Mouse (Mus musculus): ENCODE results near the gene Gm17662. TPM values are rescaled to one million over a fixed set of nuclear protein-coding genes. Genes with fewer than 3 reads are reported as not detected.

The Gm17662 gene
- polyA plus RNA-seq, 1 experiment from 2014 or later = not detected

DNA sequence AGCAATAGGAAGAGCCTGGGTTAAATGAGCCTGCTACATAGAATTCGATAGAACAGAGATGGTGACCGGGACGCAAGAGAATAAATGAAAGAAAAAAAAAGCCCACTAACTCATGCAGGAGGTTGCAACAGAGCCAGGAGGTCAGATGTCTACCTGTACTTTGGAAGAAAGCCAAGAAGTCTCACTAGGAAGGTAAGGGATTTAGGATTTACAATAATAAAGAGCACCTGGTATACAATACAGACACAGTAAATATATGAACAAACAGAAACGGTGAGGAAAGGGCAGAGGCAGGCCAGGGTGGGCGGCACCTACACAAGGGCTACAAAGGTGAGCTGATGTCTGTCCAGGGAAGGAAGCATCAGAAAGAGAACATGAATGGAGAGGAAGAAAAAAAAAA, 14.9 kb upstream of the Gm17662 start:
- Histone ChIP-seq H3K27ac (replicated peaks) (no peak overlapping the region), H3K4me2 (replicated peaks) (no peak overlapping the region), H3K36me3 (no peaks in the 10 kb centered on the region), H3K9ac (replicated peaks) (no peak overlapping the region), H3K4me1 (no peaks in the 10 kb centered on the region), H3K27me3 (no peaks in the 10 kb centered on the region), H3K9me3 (no peaks in the 10 kb centered on the region), H3K4me3 (no peak overlapping the region)
- WGBS = 86% methylated on average over 5 of the region's 5 CpGs
- no peak for ATAC-seq (ENCODE audit: low FRiP score, low read depth)

DNA sequence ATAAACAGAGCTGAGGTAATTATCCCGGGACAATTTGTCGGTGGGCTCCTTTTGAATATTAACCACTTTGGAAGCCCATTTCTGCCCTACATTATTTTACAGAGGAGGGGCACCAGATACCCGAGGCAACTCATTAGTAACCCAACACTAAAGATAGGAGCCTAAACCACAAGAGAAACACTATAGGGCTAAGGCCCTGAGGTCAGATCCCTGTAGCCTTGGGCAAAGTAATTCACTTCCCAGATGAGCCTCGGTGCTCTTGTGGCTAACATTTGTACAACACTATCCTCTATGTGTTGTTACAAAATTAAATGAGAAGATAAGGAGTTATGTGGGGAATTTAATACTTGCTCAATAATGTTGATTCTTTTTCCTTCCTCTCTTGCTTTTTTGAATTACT, 13.6 kb upstream of the Gm17662 start:
- no peak for ATAC-seq (ENCODE audit: low FRiP score, low read depth)
- Histone ChIP-seq H3K27ac (replicated peaks) (no peak overlapping the region), H3K4me1 (no peaks in the 10 kb centered on the region), H3K9ac (replicated peaks) (no peak overlapping the region), H3K9me3 (no peaks in the 10 kb centered on the region), H3K27me3 (no peaks in the 10 kb centered on the region), H3K4me3 (no peak overlapping the region), H3K36me3 (no peaks in the 10 kb centered on the region), H3K4me2 (replicated peaks) (no peak overlapping the region)
- 61% methylated on average over 4 of the region's 4 CpGs for WGBS

- no peak for ATAC-seq (ENCODE audit: low FRiP score, low read depth)
- no peak overlapping the region for H3K9ac ChIP-seq (replicated peaks)
Measured at GRCm38 (mm10) chr4:104855216-104855615, 1.9 kb upstream of the Gm17662 start.

GRCm38 (mm10) chr4:104857823-104858222, 694 bp downstream of the Gm17662 start:
- Histone ChIP-seq H3K4me3 (no peak overlapping the region), H3K4me2 (replicated peaks) (no peak overlapping the region), H3K4me1 (no peaks in the 10 kb centered on the region), H3K9me3 (no peaks in the 10 kb centered on the region), H3K27ac (replicated peaks) (no peak overlapping the region), H3K9ac (replicated peaks) (no peak overlapping the region), H3K27me3 (no peaks in the 10 kb centered on the region), H3K36me3 (no peaks in the 10 kb centered on the region)
- no peak for ATAC-seq (ENCODE audit: low FRiP score, low read depth)
- WGBS = 81% methylated on average over 4 of the region's 4 CpGs

More at GRCm38 (mm10) chr4:104855216-104855615, 1.9 kb upstream of the Gm17662 start:
- H3K27ac ChIP-seq (replicated peaks) = no peak overlapping the region
- WGBS = 78% methylated on average over 2 of the region's 2 CpGs
- no peaks in the 10 kb centered on the region for H3K9me3 ChIP-seq
- H3K4me2 ChIP-seq (replicated peaks) = no peak overlapping the region
- no peaks in the 10 kb centered on the region for H3K36me3 ChIP-seq
- no peaks in the 10 kb centered on the region for H3K27me3 ChIP-seq
- H3K4me1 ChIP-seq = no peaks in the 10 kb centered on the region
- H3K4me3 ChIP-seq = no peak overlapping the region

DNA sequence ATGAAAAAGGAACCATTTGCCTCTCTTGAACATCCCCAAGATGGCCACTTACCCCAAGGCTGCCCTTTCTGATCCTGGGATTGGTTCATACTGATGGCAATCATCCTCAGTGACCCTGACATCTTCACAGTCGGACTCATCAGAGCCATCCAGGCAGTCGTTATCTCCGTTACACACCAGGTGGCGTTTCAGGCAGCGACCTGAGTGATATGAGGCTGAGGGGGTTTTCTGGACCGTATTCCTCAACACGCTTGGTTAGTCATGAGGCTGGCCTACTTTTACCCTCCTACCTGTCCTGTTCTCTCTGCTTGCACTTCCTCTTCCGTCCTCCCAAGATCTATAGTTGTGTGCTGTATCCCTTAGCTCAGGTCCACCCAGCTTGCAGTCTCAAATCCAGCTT, 4.1 kb downstream of the Gm17662 start:
- no peak overlapping the region for H3K4me3 ChIP-seq
- H3K4me1 ChIP-seq = no peaks in the 10 kb centered on the region
- WGBS = 86% methylated on average over 8 of the region's 8 CpGs
- H3K4me2 ChIP-seq (replicated peaks) = no peak overlapping the region
- no peaks in the 10 kb centered on the region for H3K9me3 ChIP-seq
- no peak for ATAC-seq (ENCODE audit: low FRiP score, low read depth)
- H3K27me3 ChIP-seq = no peaks in the 10 kb centered on the region
- no peaks in the 10 kb centered on the region for H3K36me3 ChIP-seq
- H3K27ac ChIP-seq (replicated peaks) = no peak overlapping the region
- no peak overlapping the region for H3K9ac ChIP-seq (replicated peaks)

- no peak for ATAC-seq (ENCODE audit: low FRiP score, low read depth)
- Histone ChIP-seq H3K9ac (replicated peaks) (no peak overlapping the region), H3K36me3 (no peaks in the 10 kb centered on the region), H3K9me3 (no peaks in the 10 kb centered on the region), H3K4me3 (no peak overlapping the region), H3K4me2 (replicated peaks) (no peak overlapping the region), H3K27me3 (no peaks in the 10 kb centered on the region), H3K27ac (replicated peaks) (no peak overlapping the region), H3K4me1 (no peaks in the 10 kb centered on the region)
- 82% methylated on average over 1 of the region's 1 CpGs for WGBS
Measured at GRCm38 (mm10) chr4:104864397-104864796, 7.3 kb downstream of the Gm17662 start.

DNA sequence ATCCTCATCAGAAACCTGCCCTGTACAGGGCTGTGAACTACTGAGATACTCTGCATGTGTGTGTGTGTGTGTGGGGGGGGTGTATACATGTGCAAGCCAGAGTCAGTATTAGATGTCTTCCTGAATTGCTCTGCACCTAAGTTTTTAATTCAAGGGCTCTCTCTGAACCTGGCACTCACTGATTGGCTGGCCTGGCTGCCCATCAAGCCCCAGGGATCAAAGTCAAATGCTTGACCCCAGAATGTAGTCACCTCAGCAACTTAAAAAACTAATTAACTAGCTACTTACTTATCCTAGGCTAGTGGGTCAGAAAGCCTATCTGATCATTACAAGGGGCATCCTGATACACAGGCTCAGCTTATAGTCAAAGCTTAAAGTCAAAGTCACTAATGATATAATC, 12.5 kb downstream of the Gm17662 start:
- no peaks in the 10 kb centered on the region for H3K27me3 ChIP-seq
- H3K36me3 ChIP-seq = no peaks in the 10 kb centered on the region

DNA sequence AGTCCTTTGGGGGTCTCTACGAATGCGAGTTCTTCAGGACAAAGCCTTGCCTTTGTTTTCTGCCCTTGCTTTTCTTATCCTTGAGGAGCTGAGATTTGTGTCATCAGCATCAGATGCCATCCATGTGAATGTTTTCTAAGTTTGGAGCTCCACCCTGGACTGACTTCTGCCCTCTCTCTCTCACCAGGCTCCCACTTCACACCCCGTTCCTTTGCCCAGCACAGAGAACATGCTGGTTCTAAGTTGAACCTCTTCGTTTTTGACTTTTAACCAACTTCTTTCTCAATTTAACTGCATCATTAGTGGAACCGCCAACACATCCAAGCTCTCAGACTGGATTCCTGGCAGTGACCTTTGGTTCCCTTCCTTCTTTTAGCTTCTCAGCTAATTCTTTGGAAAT, 13.1 kb downstream of the Gm17662 start:
- no peaks in the 10 kb centered on the region for H3K27me3 ChIP-seq
- no peak overlapping the region for H3K4me2 ChIP-seq (replicated peaks)
- H3K4me1 ChIP-seq = no peaks in the 10 kb centered on the region
- no peak overlapping the region for H3K9ac ChIP-seq (replicated peaks)
- no peak overlapping the region for H3K4me3 ChIP-seq
- 91% methylated on average over 5 of the region's 5 CpGs for WGBS
- H3K9me3 ChIP-seq = no peaks in the 10 kb centered on the region
- no peaks in the 10 kb centered on the region for H3K36me3 ChIP-seq
- H3K27ac ChIP-seq (replicated peaks) = no peak overlapping the region
- no peak for ATAC-seq (ENCODE audit: low FRiP score, low read depth)

More for the DNA sequence above, 12.5 kb downstream of the Gm17662 start:
- Histone ChIP-seq H3K9ac (replicated peaks) (no peak overlapping the region), H3K27ac (replicated peaks) (no peak overlapping the region), H3K4me2 (replicated peaks) (no peak overlapping the region), H3K9me3 (no peaks in the 10 kb centered on the region), H3K4me3 (no peak overlapping the region), H3K4me1 (no peaks in the 10 kb centered on the region)
- ATAC-seq (ENCODE audit: low FRiP score, low read depth) = no peak

GRCm38 (mm10) chr4:104875832-104876231, 18.7 kb downstream of the Gm17662 start:
- Histone ChIP-seq H3K9me3 (no peaks in the 10 kb centered on the region), H3K36me3 (no peaks in the 10 kb centered on the region), H3K27me3 (no peaks in the 10 kb centered on the region), H3K27ac (replicated peaks) (no peak overlapping the region), H3K4me1 (no peaks in the 10 kb centered on the region), H3K4me2 (replicated peaks) (no peak overlapping the region), H3K9ac (replicated peaks) (no peak overlapping the region), H3K4me3 (no peak overlapping the region)
- ATAC-seq (ENCODE audit: low FRiP score, low read depth) = no peak
- 73% methylated on average over 4 of the region's 4 CpGs for WGBS

- Histone ChIP-seq H3K4me1 (no peaks in the 10 kb centered on the region), H3K9me3 (no peaks in the 10 kb centered on the region), H3K27me3 (no peaks in the 10 kb centered on the region), H3K4me3 (no peak within 1 kb of the TSS), H3K27ac (replicated peaks) (no peak within 1 kb of the TSS), H3K9ac (replicated peaks) (no peak within 1 kb of the TSS), H3K36me3 (no peaks in the 10 kb centered on the region), H3K4me2 (replicated peaks) (no peak within 1 kb of the TSS)
- no peak for ATAC-seq (ENCODE audit: low FRiP score, low read depth)
- WGBS = 84% methylated on average over 3 of the region's 3 CpGs
Measured at GRCm38 (mm10) chr4:104876323-104876722, 19.2 kb downstream of the Gm17662 start, which contains the start of gene C8a. C8a (minus strand) TSS chr4:104876398.

- no peak for ATAC-seq (ENCODE audit: low FRiP score, low read depth)
- H3K9ac ChIP-seq (replicated peaks) = no peak overlapping the region
- H3K36me3 ChIP-seq = no peaks in the 10 kb centered on the region
- WGBS = 40% methylated on average over 9 of the region's 9 CpGs
- H3K27me3 ChIP-seq = no peaks in the 10 kb centered on the region
- no peak overlapping the region for H3K4me2 ChIP-seq (replicated peaks)
- H3K4me1 ChIP-seq = peaks cover 10% of the 10 kb centered on the region; the same call in 1 of the 2 replicates
- no peak overlapping the region for H3K4me3 ChIP-seq
- no peaks in the 10 kb centered on the region for H3K9me3 ChIP-seq
- no peak overlapping the region for H3K27ac ChIP-seq (replicated peaks)
Measured at GRCm38 (mm10) chr4:104887486-104887885, 30.4 kb downstream of the Gm17662 start.

- Histone ChIP-seq H3K9me3 (no peaks in the 10 kb centered on the region), H3K9ac (replicated peaks) (no peak overlapping the region), H3K4me2 (replicated peaks) (no peak overlapping the region), H3K27ac (replicated peaks) (no peak overlapping the region), H3K27me3 (no peaks in the 10 kb centered on the region), H3K36me3 (no peaks in the 10 kb centered on the region), H3K4me1 (peaks cover 10% of the 10 kb centered on the region; the same call in 1 of the 2 replicates), H3K4me3 (no peak overlapping the region)
- no peak for ATAC-seq (ENCODE audit: low FRiP score, low read depth)
- 79% methylated on average over 9 of the region's 9 CpGs for WGBS
Measured at GRCm38 (mm10) chr4:104888499-104889262, 31.6 kb downstream of the Gm17662 start.

- H3K27ac ChIP-seq (replicated peaks) = no peak overlapping the region
- no peak for ATAC-seq (ENCODE audit: low FRiP score, low read depth)
- no peaks in the 10 kb centered on the region for H3K36me3 ChIP-seq
- H3K4me2 ChIP-seq (replicated peaks) = no peak overlapping the region
- no peaks in the 10 kb centered on the region for H3K9me3 ChIP-seq
- peaks cover 5% of the 10 kb centered on the region; the same call in 1 of the 2 replicates for H3K4me1 ChIP-seq
- 90% methylated on average over 7 of the region's 7 CpGs for WGBS
- no peak overlapping the region for H3K4me3 ChIP-seq
- no peaks in the 10 kb centered on the region for H3K27me3 ChIP-seq
- no peak overlapping the region for H3K9ac ChIP-seq (replicated peaks)
Measured at GRCm38 (mm10) chr4:104891708-104892107, 34.6 kb downstream of the Gm17662 start.
